Mouse (Mus musculus) lung, postnatal 0 days (tissue): ENCODE data around the gene Gbx1. TPM values are rescaled to one million over a fixed set of nuclear protein-coding genes. Genes with fewer than 3 reads are reported as not detected.

ENCODE experiments used
- ATAC-seq: fragments of 200-750 bp; cut with Nextera tagmentation; 2 replicates; pipeline ENCODE4 v1.8.0; 2017; ENCODE audit warnings: moderate library complexity
- DNase-seq: peaks from one replicate; pipeline ENCODE4 v3.0.0-alpha.2; 2016; ENCODE audit warnings: low spot score
- H3K27ac ChIP-seq: fragments of 300-500 bp; sonication (generic); 2 replicates; pipeline ENCODE4 v1.5.1; 2014; ENCODE audit warnings: antibody characterized with exemption, mild to moderate bottlenecking, low read length, mixed read lengths
- H3K27me3 ChIP-seq: fragments of 300-500 bp; sonication (generic); replicated peaks from 2 replicates; pipeline ENCODE4 v1.6.1; 2014; ENCODE audit warnings: low read length, mixed read lengths; ENCODE audit not compliant: insufficient read depth
- H3K36me3 ChIP-seq: fragments of 300-500 bp; sonication (generic); 2 replicates; pipeline ENCODE4 v1.6.1; 2014; ENCODE audit warnings: low read length, mixed read lengths; ENCODE audit not compliant: insufficient read depth
- H3K4me1 ChIP-seq: fragments of 300-500 bp; sonication (generic); 2 replicates; pipeline ENCODE4 v1.6.1; 2014; ENCODE audit warnings: antibody characterized with exemption, low read depth, low read length, mixed read lengths; ENCODE audit not compliant: insufficient read depth
- H3K4me2 ChIP-seq: fragments of 300-500 bp; sonication (generic); replicated peaks from 2 replicates; pipeline ENCODE4 v1.6.1; 2014; ENCODE audit warnings: low read depth, mild to moderate bottlenecking, low read length, moderate library complexity, mixed read lengths
- H3K4me3 ChIP-seq: fragments of 300-500 bp; sonication (generic); 2 replicates; pipeline ENCODE4 v1.5.1; 2014; ENCODE audit warnings: low read depth, low read length
- H3K9ac ChIP-seq: fragments of 300-500 bp; sonication (generic); replicated peaks from 2 replicates; pipeline ENCODE4 v1.6.1; 2014; ENCODE audit warnings: low read depth, mild to moderate bottlenecking
- H3K9me3 ChIP-seq: fragments of 300-500 bp; sonication (generic); 2 replicates; pipeline ENCODE4 v1.6.1; 2016; ENCODE audit warnings: low read length, mixed read lengths
- CTCF ChIP-seq: IDR thresholded peaks from 2 replicates; pipeline ENCODE4 v1.5.1; 2016; ENCODE audit warnings: antibody characterized with exemption, mild to moderate bottlenecking
- EP300 ChIP-seq: IDR thresholded peaks from 2 replicates; pipeline ENCODE4 v1.6.1; 2016; ENCODE audit warnings: antibody characterized with exemption, mild to moderate bottlenecking, control low read depth
- WGBS: fragments of 180-500 bp; shearing (Covaris S2); extraction: QIAGEN DNeasy Blood & Tissue Kit; methylation state at CpG from one replicate; pipeline ENCODE4 v1.1.7; 2014; 5-methylcytosine and 5-hydroxymethylcytosine counted together
- polyA plus RNA-seq: library from polyadenylated mRNA; unstranded; fragments of >200 nt; fragmentation: Nextera tagmentation; extraction: Ambion mirVana; gene quantifications from 2 replicates; pipeline ENCODE4 v1.2.1, GENCODE M21; 2015

The Gbx1 gene
- polyA plus RNA-seq, 1 experiment from 2014 or later = 0.06 TPM

DNA sequence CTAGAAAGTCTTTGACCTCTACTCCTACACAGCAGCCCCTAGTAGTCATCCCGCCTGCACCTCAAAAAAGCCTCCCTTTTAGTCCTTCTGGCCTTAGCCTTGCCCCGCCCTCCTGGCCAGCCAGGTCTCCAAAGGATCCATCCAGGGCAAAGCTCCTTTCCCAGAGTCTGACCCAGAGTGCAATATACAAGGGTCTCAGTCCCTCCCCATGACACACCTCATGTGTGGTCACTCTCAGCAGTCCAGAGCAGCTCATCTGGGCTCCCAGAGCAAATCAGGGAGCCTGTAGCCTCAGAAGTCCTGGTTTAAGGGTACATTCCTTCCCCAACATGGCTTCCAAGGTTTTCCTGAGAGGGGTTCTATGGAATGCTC lies 24.3 kb upstream of the Gbx1 start:
- ATAC-seq (no peak), DNase-seq (no peak)
- 35% methylated on average over 2 of the region's 2 CpGs for WGBS
- no peak overlapping the region for H3K4me2 ChIP-seq
- no peak overlapping the region for H3K9ac ChIP-seq
- TF ChIP-seq CTCF (no peak), EP300 (no peak)
- no peak overlapping the region for H3K27ac ChIP-seq
- H3K4me1 ChIP-seq = no peaks in the 10 kb centered on the region
- H3K27me3 ChIP-seq = no peaks in the 10 kb centered on the region
- no peak overlapping the region for H3K4me3 ChIP-seq
- 0 out of 2 replicates have a peak, but pooled peaks cover 3% of the 10 kb centered on the region for H3K9me3 ChIP-seq
- no peaks in the 10 kb centered on the region for H3K36me3 ChIP-seq

DNA sequence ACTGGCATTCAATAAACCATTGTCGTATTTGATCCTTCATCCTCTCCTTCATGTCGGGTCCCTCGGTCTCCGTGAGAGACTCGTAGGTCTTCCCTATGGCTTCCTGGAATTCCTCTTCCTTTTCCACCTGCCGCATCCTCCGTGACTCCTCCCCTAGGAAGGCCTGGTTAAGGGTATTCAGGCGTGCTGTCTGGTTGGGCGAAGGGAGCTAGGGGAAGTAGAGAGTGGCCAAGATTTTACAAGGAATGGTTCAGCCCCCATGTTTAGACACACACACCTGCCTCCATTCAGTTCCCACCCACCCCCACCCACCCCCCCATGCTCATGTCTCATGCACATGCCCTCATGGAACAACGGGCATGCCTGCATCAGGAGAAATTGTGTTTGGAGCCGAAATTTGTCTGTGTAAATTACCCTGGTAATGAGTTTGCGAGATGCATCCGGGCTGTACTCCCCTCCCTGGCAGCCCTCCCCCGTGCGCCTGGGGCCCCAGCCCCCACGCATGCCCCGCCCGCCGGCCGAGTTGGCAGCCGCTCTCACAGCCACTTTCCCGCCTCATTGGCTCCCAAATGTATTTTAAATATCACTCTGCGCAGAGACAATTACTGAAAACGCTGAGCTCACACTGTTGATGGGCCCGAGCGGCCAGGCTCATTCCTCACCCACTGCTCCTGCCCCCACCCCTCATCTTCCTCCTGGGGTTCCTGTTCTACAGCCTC lies 23.8 kb upstream of the Gbx1 start:
- peak; percentile 8 for DNase-seq
- Histone ChIP-seq H3K27ac (no peak overlapping the region), H3K27me3 (no peaks in the 10 kb centered on the region), H3K9me3 (no peaks in the 10 kb centered on the region), H3K4me1 (no peaks in the 10 kb centered on the region), H3K4me2 (no peak overlapping the region), H3K36me3 (no peaks in the 10 kb centered on the region), H3K9ac (no peak overlapping the region), H3K4me3 (no peak overlapping the region)
- WGBS = 22% methylated on average over 23 of the region's 26 CpGs
- ATAC-seq = peak; percentile 40; the same call in 1 of the 2 replicates
- TF ChIP-seq EP300 (no peak), CTCF (no peak)

- no peak overlapping the region for H3K9ac ChIP-seq
- no peak overlapping the region for H3K27ac ChIP-seq
- no peaks in the 10 kb centered on the region for H3K36me3 ChIP-seq
- 0 out of 2 replicates have a peak, but pooled peaks cover 3% of the 10 kb centered on the region for H3K27me3 ChIP-seq
- TF ChIP-seq EP300 (no peak), CTCF (no peak)
- H3K9me3 ChIP-seq = no peaks in the 10 kb centered on the region
- DNase-seq = no peak
- H3K4me3 ChIP-seq = no peak overlapping the region
- whole genome bisulfite sequencing = 75% methylated on average over 7 of the region's 7 CpGs
- H3K4me1 ChIP-seq = 0 out of 2 replicates have a peak, but pooled peaks cover 10% of the 10 kb centered on the region
- H3K4me2 ChIP-seq = no peak overlapping the region
- ATAC-seq = no peak
Measured at GRCm38 (mm10) chr5:24542643-24543042, 15.6 kb upstream of the Gbx1 start.

- Histone ChIP-seq H3K4me1 (0 out of 2 replicates have a peak, but pooled peaks cover 10% of the 10 kb centered on the region), H3K27ac (no peak overlapping the region), H3K4me2 (peak overlapping the region; percentile 52), H3K9me3 (no peaks in the 10 kb centered on the region), H3K9ac (no peak overlapping the region), H3K27me3 (0 out of 2 replicates have a peak, but pooled peaks cover 3% of the 10 kb centered on the region), H3K4me3 (no peak overlapping the region), H3K36me3 (no peaks in the 10 kb centered on the region)
- WGBS = 10% methylated on average over 6 of the region's 6 CpGs
- DNase-seq = no peak
- TF ChIP-seq EP300 = no peak
- TF ChIP-seq CTCF = no peak
- no peak for ATAC-seq
Measured at GRCm38 (mm10) chr5:24541144-24541569, 14.2 kb upstream of the Gbx1 start.

DNA sequence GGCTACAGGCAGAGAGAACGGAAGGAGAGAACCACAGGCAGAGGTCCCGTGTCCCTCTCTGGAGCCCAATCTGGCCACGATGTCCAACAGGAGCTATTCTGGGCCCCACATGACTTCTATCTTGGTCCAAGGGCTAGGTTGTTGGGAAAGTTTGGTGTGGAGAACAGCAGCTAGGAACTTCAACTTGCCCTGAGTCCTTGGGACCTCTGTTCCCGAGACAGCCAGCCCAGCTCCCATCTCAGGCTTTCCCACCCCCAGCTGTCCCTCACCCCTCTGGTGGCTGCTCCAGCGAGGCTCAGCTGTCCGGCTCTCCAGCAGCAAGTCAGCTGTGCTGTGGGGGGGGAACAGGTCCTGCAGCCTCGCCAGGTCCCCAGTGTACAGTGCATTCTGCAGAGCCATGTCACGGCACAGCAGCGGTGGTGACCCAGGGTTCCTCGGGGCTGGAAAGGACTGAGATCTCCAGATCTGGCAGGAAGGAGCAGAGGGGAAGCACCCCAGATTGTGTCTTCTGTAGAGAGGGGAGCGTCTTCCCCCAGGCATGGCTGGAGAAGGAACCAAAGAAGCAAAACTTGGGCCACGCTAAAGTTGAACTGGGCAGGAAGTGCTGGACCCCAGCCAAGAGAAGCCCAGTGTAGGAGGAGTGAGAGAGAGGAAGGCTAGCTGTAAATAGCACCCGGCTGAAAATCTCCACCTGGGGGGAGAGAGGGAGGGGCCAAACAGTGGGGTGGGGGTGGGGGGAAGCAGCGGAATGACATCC lies 13.6 kb upstream of the Gbx1 start, which contains the start of gene Asb10:
Asb10 (minus strand) TSS at position 592 of the 757 bp plus-strand sequence.
- H3K36me3 ChIP-seq = no peaks in the 10 kb centered on the region
- DNase-seq (peak; percentile 50), ATAC-seq (peak; percentile 70)
- 0 out of 2 replicates have a peak, but pooled peaks cover 10% of the 10 kb centered on the region for H3K4me1 ChIP-seq
- H3K27me3 ChIP-seq = 0 out of 2 replicates have a peak, but pooled peaks cover 3% of the 10 kb centered on the region
- no peaks in the 10 kb centered on the region for H3K9me3 ChIP-seq
- peak within 1 kb of the TSS; percentile 52 for H3K4me2 ChIP-seq
- no peak within 1 kb of the TSS for H3K9ac ChIP-seq
- TF ChIP-seq CTCF (no peak), EP300 (no peak)
- H3K4me3 ChIP-seq = no peak within 1 kb of the TSS
- WGBS = 12% methylated on average over 14 of the region's 14 CpGs
- no peak within 1 kb of the TSS for H3K27ac ChIP-seq
